Mouse (Mus musculus): Measurements from ENCODE around the gene Npnt.

The Npnt gene

DNA sequence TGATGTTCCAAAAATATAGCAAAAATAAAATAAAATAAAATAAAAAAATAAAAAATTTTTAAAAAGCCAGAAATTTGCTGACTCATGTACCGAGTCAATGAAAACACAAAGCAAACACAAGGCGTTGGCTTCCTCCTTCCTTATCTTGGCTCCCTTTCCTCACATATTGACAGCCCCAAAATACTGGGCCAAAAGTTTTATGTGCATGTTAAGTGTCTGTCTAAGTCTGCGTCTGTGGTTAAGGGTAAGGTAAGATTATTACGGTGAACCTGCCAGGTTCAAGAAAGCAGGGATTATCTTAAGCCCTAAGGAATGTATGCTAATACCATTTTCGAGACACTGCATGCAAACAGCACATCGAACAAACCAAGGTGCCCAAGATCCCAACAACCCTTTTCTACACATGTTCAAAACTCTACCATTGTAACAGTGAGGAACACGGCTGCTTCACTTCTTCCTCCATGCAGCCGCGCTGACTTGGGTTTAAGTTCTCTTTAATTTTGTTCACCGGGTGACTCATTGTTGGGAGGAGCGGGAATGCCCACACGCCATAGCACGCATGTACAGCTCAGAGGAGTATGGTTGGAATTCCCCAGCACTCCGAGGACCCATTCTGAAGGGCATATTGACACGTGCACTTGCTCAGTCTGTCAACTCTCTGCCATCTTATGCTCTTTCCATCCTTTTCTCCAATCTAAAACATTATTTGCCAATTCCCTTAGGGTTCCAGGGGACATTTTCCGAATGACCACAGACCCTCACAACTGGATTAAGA is 62.8 kb downstream of the Npnt start:
- DNase-seq: no peak

DNA sequence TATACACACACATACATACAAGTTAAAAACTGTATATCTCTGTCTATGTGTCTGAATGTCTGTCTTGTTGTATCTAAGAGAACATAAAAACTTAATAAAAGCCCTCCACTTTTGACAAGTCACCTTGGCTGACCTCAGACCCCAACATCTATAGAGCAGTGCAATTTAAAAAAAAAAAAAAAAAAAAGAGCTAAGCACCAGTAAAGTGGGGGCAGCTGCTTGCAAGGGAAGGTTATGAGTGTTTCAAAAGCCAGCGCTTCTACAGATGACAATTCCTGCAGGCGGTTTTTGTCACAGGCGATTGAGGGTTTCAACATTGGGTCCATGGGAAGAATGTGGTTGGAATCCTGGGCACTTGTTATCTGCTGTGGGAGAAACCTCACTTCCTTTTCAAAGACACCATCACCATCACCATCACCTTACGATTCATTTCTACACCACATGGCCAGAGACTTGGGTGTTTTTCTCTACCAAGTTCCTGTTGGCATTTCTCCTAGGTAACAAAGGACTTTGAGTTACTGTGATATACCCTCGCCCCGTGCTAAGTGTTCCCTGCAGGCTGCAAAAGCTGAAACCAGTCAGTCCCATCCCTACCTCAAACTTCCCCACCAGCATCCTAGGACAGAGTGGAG is 63.6 kb downstream of the Npnt start:
- no peak for DNase-seq

DNA sequence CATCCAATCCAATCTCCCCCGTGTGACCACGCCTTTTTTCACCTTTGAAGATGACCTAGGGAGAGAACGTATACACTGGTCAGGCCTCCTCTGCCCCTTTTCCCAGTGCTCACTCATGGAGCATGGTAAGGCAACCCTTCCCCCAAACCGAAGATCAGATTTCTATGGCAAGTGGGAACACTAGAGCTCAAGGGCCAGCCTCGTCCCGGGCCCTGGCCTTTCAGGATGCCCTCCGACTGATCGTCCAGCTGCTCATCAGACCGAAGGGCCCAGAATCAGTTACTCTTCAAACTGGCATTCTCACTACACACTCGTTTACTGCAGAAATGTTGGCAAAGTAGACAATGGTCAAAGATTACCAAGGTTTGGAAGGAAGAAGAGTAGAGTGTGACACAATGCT is 65.6 kb downstream of the Npnt start:
- DNase-seq: no peak

DNA sequence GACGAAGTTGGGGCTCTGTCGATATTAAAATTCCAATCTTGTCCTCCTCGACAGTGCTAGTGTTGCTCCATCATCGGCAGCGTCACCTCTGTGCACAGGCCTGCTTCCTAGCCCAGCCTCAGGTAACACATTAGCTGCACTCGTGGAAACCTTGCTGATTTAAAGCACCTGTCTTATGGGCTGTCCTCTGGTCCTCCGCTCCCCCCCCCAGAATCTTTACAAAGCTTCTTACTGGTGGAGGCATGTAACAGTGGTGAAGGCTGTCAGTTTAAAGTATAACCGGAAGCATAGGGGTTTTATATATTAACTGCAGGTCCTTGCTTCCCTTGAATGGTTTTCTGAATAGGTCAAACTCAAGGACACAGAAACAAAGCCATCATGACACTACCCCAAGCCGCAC is 66.8 kb downstream of the Npnt start:
- no peak for DNase-seq

DNA sequence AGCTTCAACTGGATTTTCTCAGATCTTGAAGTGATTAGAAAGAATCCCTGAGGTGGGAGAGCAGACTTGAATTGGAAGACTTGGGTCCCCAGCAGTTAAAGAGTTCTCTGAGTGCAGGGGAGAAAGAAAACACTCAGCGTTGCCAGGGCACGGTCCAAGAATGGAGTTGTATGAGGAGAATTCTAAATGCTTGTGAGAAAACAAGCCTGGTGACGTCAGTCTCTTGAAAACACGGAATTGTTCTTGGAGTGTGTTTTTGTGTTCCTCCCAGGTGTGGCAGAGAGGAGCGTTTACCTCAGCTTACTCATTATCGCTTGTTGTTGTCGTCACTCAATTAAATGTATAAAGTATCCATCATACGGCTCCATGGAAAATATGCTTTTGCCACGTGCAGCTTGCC is 69.3 kb downstream of the Npnt start:
- DNase-seq: no peak

DNA sequence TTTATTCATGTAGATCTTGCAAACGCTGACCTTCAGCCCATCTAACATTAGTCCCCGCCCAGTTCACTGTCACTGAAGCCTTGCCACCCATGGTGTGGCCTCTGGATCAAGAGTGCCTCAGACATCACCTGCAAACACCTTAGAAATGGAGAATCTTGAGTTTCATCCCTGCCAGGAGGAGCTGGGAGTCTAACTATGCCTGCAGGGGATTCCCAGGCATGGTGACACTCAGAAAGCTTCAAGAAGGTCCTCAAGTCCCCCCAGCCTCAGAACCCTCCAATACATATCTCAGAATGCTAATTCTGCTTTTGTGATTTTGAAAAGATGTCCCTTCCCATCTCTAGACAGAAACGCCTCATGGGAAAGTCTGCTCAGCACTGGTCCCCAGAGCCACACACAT is 69.7 kb downstream of the Npnt start:
- no peak for DNase-seq

DNA sequence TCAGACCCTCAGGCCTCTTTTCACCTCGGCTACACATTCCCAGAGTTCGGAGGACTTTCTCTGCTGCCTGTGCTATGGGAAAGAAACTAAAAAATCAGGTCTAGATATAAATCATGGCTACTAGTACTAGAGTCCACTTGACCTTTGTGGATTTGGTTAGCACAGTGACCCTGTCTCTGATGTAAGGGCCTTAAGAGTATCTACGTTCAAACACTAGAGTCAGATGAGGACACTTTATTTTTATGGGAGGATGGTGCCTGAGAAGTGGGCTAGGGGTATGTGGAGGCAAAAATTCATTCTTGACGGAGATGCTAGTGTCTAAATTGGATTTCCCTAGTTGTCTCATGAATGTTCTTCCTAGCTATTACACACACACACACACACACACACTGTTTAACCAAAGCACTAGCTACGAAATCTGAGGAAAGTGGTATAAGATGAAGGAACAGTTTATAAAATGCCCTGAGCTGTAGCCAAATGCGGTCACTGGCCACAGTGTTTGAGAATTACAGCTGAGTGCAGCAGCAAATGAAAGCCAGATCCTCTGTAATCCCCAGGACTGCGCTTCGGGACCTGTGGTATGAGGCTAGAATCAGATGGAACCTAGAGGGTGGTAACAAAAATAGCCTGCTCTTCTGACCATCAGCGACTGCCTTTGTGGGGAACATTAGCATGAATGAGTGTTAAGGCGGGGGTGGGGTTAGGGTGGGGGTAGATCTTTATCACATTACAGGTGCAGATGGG is 73.0 kb downstream of the Npnt start:
- no peak for DNase-seq

DNA sequence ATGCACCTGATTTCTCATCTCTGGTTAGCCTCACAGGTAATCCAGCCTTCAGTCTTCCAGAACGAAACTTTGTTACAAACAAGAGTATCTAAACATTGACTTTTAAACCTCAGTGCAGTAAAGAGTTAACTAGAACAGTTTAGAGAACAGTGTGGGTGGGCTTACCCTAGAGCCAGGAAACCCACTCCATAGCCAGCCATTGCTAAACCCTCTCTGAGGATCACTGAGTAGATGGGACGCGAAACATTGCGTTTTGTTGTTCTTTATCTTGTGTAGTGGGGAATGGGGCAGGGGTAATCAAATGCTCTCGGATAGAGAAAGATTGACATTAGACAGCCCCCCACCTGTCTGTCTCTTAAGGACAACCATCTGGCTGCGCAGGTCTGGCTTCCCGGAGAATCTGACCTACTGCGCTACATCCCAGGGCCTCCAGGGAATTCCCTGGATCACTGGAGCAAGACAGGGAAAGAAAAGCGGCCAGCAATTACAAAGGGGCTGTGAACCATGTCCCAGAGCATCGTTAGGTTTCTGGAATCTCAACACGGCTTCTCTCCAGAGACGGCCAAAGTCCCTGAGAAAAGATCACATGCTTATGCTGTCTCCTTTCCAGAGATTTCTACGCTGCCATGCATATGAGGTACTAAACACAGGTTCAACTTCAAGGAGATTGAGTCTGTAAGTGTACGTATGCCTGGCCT is 73.9 kb downstream of the Npnt start:
- DNase-seq: no peak

DNA sequence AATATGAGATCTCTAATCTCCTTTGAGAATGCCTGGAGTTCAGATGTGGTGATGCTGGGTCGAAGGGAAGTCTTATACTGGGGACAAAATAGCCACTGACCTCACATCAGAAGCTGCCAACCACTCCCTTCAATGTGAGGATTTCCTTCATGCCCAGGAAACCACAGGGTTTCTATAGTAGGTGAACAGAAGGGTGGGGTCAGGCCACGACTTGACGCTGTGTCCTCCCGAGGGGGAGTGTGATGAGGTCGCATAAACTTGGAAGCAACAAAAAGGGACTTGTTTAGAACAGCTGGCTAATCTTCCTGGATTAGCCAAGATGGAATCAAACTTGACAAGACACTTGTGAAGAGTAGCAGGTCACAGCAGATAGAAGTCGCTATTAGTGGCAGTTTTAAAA is 76.8 kb downstream of the Npnt start:
- DNase-seq: no peak

DNA sequence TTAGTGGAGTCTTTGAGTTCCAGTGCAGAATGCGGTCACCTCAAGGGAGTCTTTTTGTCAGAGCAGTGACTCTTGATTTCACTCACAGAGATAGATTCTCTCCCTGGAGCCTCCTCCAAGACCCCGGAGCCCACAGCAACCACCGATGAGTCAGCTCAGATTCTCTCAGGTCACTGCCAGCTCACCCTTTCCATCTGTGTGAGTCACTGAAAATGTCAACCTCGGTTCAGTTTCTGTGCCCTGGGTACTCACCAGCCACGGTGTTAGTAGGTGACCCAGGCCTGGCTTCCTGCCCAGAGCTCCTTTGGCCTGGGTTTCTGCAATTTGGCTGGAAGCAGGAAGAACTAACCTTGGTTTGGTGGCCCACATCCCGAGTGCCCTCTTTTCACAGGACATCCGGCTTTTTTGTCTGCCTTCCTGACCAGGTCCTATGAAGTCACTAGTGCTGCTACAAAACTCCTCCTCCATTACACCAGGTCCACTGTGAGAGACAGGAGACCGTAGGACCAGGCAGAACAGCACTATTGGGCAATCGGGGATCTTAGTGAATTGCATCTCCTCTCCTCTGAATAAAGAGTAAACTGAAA is 78.7 kb downstream of the Npnt start:
- no peak for DNase-seq

DNA sequence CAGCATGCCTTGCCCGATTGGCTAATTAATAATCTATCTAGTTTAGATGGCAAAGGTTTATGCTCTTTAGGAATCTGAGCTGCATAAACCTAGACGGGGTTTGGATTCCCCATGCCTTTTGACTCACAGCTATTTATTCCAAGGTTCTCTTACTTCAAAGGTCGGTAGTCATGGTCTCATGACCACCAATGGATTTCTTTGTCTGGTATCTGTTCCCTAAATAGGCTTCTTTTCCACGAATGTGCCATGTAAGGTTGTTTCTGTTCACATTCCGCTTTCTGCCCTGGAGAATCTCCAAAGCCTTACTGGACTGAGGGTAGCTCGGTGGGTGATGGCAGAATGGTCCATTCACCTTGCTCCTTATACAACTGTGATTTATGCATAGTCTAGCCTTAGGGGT is 80.0 kb downstream of the Npnt start:
- DNase-seq: no peak

DNA sequence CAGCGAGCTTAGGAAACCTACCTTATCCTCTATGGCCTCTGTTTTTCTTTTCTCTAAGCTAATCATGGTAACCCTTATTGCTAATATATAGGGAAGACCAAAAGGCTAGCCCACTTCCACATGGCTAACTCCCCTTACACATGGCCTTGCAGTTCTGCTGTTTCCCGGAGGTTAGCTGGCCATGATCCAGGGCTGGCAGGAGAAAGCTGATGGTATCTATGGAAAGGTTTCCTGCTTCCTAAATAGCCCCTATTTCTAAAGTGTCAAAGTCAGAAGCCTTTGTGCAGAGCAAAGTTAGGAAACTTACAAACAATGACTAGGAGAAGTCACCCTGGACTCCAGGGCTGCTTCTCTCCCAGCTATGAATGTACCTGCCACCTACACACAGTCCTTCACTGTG is 81.3 kb downstream of the Npnt start:
- DNase-seq: no peak

DNA sequence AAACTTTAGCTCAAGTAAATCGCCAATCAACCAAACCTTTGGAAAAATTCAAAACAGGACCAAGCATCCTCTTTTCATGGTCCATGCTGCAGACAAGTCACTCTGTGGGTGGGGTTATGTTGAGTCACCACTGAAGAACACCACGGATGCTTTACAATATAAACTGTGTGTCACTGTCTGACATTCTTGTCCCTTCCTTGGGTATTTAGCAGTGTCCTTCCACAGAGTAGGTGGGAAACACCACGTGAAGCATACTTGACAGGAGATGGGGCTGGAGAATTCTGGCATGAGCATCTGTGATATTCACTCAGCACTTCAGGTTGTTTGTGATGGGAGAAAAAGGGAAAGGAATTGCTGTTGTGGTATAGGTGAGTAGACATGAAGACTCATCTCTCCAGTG is 83.1 kb downstream of the Npnt start:
- DNase-seq: no peak

DNA sequence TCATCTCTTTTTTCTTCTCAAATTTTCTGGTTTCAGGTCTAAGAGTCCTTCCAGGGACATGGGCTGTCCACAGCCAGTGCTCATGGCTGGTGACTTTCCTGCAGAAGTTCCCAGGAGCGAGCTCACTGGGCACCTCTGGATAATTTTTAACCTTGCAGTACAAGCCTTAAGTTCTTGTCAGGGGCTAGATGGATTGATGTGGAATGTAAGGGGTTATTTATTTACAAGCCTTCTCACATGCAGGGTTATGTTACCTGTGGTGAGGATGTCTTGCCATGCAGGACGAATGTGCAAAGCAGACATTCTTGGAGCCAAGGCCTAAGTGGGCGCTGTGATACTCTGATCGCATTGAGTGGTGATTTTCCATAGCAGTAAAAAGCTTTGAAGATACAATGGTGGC is 84.5 kb downstream of the Npnt start:
- DNase-seq: no peak

DNA sequence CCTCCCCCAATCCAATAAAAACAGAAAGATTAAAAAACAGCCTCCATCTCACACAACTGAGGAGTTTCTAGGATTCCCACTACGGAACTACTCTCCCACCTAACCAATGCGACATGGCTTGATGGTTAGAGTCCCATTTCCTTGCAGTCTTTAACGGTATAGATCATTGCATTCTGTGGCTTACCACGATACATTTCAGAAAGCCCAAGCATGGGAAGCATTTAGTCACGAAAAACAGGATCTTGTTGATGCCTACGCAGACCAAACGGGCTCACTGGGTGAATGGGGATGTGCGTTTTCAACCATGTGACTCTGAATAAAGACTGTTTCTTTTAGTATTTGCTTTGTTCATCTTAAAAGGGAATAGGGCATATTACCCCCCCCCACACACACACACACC is 85.1 kb downstream of the Npnt start:
- no peak for DNase-seq

DNA sequence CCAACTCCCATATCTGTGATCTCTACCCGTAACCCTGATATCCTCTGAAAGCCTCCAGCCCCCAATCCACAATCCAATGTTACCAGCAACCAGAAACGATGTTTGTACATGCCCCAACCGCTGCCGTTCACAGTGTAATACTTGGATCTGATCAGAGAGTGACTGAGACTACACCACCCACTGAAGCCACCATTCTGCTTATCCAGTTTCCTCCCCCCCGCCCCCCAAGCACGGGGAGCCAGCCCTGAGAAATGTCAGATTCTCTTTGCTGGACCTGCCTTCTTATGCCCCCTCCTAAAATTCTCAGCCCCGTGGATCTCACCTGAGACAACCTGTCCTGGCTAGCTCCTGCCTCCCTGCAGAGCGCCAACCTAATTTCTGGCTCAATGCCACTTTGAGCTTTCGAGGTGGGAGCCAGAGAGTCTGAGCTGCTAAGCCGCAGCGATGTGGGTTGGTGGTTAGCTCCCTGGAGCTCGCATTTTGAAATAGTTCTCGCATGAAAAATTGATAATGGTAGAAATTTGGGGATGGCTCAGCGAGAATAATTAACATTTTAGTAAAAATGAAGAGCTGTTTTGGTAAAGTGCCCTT is 85.7 kb downstream of the Npnt start:
- no peak for DNase-seq

DNA sequence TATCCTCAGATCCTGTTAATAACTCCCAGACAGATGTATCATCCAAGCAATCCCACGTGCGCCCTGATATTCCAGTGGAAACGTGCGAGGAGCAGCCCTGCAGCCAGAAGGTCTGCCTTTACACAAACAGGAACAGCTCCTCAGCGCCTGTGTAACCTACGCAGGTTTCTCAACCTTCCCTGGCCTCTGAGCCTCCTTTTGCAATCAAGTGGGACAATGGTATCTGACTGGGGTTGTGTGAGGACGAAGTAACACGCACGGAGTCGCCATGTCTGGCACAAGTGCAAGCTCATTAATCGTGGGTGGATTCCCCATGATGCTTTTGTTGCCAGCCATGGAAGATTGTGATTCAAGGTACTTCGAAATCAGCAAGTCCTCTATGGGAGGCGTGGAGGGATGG is 86.2 kb downstream of the Npnt start:
- DNase-seq: no peak

DNA sequence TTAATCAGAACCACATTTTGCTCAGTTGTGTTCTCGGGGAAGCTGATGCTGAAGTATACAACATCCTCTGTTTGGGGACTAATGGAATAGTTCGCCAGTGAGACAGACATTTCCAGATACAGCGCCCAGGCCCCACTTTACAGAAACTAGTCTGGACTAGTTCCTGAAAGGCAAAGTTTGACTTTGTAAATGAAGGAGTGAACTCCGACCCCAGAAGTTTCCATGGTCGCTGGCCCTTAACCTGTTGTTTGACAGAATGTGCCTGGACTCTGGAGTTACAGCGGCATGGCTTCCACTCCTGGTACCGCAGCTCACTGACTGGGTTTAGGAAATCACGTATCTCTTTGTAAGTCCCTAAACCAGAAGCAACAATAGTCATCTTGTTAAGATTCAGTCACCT is 89.3 kb downstream of the Npnt start:
- no peak for DNase-seq

DNA sequence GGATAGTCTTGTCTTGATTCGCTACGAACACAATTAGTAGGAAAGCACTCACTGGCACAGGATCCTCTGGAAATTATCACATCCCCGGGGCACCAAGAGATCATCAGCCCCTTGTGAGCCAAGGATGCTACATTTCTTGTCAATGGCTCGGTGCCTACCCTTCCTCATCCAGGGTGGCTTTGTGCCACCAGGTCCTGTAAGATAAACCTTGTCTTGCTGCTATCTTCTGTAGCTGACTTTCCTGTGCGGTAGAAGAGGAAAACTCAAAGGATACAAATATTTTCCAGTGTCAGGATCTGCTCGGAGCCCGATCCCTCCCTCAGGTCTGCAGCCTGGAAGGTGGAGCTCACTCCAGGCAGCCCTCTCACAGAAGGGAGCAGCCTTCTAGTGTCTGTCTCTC is 90.5 kb downstream of the Npnt start:
- no peak for DNase-seq

DNA sequence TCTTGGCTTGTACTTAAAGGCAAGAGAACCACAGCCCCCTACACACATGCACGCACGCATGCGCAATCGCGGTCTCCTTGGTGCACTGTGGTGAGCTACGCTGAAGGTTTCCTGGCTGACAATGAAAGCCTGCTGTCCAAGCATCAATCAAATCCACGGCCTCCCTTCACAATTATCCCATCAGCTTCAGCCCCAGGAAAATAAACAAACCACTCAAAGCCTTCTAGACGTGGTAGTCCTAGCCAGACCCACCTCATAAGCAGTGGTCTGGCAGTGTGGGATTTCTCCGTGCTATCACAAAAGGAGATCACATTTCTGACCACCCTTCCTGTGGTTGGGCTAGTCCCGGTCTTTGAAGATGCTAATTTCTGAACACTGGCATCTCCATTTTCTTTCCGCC is 91.2 kb downstream of the Npnt start:
- DNase-seq: no peak

DNA sequence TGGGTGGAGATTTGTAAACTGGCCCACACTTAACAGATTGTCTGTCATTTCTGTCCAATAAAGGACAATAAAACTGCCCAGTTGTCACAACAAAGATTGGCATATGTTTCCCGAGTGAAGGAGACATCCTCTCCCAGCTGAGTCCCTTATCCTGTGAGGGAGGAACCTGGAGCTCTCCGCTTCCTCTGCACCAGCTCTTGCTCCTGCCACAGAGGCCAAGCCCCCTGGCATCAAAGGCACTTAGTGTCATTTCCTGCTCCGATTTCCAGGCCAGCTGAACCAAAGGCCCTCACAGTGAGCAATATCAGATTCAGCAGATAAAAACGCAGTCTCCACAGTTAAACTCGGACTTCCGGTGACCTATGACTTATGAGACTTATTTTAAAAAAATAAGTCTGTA is 93.4 kb downstream of the Npnt start:
- no peak for DNase-seq

DNA sequence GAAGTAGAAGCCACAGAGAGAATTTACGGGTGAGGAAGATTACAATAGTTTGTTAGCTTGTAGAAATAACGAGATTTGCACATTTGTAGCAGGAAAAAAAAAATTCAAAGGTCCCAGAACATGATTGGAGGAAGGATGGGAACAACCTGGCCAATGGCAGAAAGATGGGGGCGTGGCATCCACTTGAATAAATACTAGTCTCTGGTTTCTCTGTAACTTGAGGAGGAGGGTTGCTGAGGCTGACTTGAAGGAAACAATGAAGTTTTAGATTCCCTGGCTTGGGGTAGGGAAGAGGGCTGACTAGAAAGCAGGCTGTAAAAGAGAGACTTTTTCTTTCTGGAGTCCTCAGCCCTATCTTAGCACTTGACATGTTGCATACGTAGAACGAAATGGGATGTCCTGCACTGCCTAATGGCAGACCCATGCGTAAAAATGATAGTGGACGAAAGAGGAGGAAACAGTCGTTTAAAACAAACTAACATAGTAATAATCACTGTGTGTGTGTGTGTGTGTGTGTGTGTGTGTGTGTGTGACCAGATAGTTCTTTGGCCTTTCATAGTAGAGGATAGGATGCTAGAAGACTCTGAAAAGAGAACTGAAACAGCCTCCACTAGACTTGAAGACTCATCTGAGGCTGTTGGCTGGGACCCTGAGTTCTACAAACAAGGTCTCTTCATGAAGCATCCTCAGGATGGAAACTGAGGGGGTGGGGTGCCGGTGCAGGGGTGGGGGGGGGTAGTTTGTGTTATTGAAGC is 94.5 kb downstream of the Npnt start:
- no peak for DNase-seq

All from thymus, postnatal 36 days (tissue).